Mouse (Mus musculus) midbrain, embryonic 16.5 days (tissue): ENCODE data around the gene Ssbp2. TPM values are rescaled to one million over a fixed set of nuclear protein-coding genes. Genes with fewer than 3 reads are reported as not detected.

Experiments used
- ATAC-seq: fragments of 200-750 bp; cut with Nextera tagmentation; 2 replicates; pipeline ENCODE4 v1.8.0; 2017; ENCODE audit warnings: moderate TSS enrichment
- H3K27ac ChIP-seq: fragments of 300-500 bp; sonication (generic); 2 replicates; pipeline ENCODE4 v1.5.1; 2014; ENCODE audit warnings: mild to moderate bottlenecking, low read length, mixed read lengths
- H3K27me3 ChIP-seq: fragments of 300-500 bp; sonication (generic); 2 replicates; pipeline ENCODE4 v1.6.1; 2014; ENCODE audit warnings: low read depth, low read length, mixed read lengths; ENCODE audit not compliant: control insufficient read depth, insufficient read depth
- H3K36me3 ChIP-seq: fragments of 300-500 bp; sonication (generic); 2 replicates; pipeline ENCODE4 v1.6.1; 2014; ENCODE audit warnings: mild to moderate bottlenecking, low read length, moderate library complexity, mixed read lengths; ENCODE audit not compliant: control insufficient read depth, insufficient read depth
- H3K4me1 ChIP-seq: fragments of 300-500 bp; sonication (generic); 2 replicates; pipeline ENCODE4 v1.6.1; 2014; ENCODE audit warnings: mild to moderate bottlenecking, low read length, mixed read lengths; ENCODE audit not compliant: control insufficient read depth, insufficient read depth
- H3K4me2 ChIP-seq: fragments of 300-500 bp; sonication (generic); 2 replicates; pipeline ENCODE4 v1.6.1; 2014; ENCODE audit warnings: mild to moderate bottlenecking, low read length, mixed read lengths
- H3K4me3 ChIP-seq: fragments of 300-500 bp; sonication (generic); 2 replicates; pipeline ENCODE4 v1.5.1; 2014; ENCODE audit warnings: low read depth, mild to moderate bottlenecking, low read length, moderate library complexity, mixed read lengths
- H3K9ac ChIP-seq: fragments of 300-500 bp; sonication (generic); 2 replicates; pipeline ENCODE4 v1.6.1; 2014; ENCODE audit warnings: low read depth, low read length, mixed read lengths
- H3K9me3 ChIP-seq: fragments of 300-500 bp; sonication (generic); replicated peaks from 2 replicates; pipeline ENCODE4 v1.6.1; 2014; ENCODE audit warnings: mild to moderate bottlenecking, low read length, mixed read lengths; ENCODE audit not compliant: control insufficient read depth, poor library complexity, severe bottlenecking
- WGBS: fragments of 180-500 bp; shearing (Covaris S2); extraction: QIAGEN DNeasy Blood & Tissue Kit; methylation state at CpG from one replicate; pipeline ENCODE4 v1.1.7; 2014; 5-methylcytosine and 5-hydroxymethylcytosine counted together
- polyA plus RNA-seq: library from polyadenylated mRNA; unstranded; fragments of >200 nt; fragmentation: Nextera tagmentation; extraction: Ambion mirVana; gene quantifications from 2 replicates; pipeline ENCODE4 v1.2.1, GENCODE M21; 2015

Ssbp2 gene
- polyA plus RNA-seq, 1 experiment from 2014 or later = 255 TPM

DNA sequence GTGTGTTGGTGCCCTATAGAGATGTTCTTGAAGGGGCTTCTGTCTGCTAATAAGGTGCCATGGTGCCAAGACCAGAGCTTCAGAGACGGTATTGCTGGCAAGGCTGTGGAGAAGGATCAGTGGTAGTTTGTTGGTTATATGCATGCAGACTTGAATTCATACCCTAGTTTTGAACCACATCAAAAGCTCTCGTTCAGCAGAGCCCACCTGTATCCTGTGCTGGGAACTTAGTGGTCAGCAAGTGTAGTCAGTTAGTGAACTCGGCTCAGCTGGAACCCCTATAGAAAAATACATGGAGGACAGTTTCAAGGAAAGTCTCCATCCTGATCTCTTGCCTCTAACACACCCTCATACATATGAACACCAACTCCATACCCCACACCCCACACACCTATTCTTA, 69.7 kb downstream of the Ssbp2 start:
- no peak overlapping the region for H3K27ac ChIP-seq
- no peaks in the 10 kb centered on the region for H3K4me1 ChIP-seq
- no peaks in the 10 kb centered on the region for H3K27me3 ChIP-seq
- H3K4me2 ChIP-seq = no peak overlapping the region
- H3K4me3 ChIP-seq = no peak overlapping the region
- no peaks in the 10 kb centered on the region for H3K9me3 ChIP-seq
- WGBS = 99% methylated on average over 3 of the region's 3 CpGs
- H3K9ac ChIP-seq = no peak overlapping the region
- H3K36me3 ChIP-seq = peaks cover 8% of the 10 kb centered on the region
- no peak for ATAC-seq

DNA sequence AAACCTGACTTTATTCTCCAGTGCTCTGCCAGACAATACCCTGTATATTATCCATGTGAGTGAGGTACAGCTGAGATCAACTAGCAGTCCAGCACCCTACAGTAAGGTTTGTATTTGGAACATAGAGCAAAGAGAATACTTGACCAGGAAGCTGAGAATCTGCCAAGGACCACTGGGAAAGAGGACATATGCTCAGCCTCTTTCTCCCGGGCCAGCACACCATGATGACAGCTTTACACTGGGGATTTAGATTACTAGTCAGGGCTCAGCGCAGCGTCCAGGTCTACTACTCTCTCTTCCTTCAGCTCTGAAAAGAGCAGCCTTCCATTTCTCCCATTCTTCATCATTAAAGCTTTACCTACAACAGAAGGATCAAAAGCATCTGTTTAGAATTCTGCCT, 76.6 kb downstream of the Ssbp2 start:
- no peak for ATAC-seq
- Histone ChIP-seq H3K27ac (peak overlapping the region; percentile 0; the same call in 1 of the 2 replicates), H3K4me3 (no peak overlapping the region), H3K9me3 (no peaks in the 10 kb centered on the region), H3K4me1 (peaks cover 3% of the 10 kb centered on the region; the same call in 1 of the 2 replicates), H3K9ac (no peak overlapping the region), H3K36me3 (peaks cover 8% of the 10 kb centered on the region), H3K4me2 (no peak overlapping the region), H3K27me3 (no peaks in the 10 kb centered on the region)
- WGBS = 50% methylated on average over 3 of the region's 3 CpGs

DNA sequence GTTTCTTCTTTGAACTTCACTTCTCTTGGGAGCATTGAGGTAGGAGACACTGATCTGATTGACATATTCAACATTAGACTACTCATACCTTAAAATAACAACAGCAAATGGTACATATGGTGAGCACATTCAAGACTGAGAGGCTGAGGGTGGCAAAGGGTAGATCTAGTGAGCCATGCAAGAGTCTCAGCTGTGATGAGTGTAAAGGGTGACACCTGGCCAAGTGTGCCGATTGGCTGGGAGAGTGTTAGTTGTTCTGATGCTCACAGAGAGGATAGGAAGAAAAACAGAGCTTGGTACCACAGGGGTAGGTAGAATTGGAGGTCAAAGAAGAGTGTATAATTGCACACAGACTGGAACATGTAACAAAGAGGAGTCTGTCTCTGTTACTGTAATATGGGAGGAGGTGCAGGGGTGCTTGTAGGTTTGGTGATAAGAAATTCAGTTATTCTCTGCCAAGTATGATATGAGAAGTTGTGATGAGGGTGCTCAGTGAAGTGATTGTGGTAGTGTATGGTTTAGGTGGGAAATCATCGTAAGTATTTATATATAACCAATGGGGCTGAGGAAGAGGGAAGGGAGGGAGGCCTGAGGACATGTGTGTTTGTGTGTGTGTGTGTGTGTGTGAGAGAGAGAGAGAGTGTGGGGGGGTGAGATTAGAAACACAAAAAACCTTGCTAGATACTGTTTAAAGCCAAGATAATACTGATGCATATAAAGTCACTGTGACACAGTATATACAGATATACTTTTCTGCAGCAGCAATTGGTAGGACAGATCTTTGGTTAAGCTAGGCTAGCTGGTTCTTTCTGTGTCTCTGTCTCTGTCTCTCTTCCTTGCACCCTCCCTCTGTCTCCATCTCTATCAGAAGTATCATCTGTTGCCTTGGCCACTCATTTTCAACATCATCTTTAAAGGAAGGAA, 80.3 kb downstream of the Ssbp2 start:
- WGBS = 95% methylated on average over 2 of the region's 2 CpGs
- H3K4me2 ChIP-seq = no peak overlapping the region
- H3K27ac ChIP-seq = no peak overlapping the region
- H3K27me3 ChIP-seq = no peaks in the 10 kb centered on the region
- H3K9ac ChIP-seq = no peak overlapping the region
- no peak overlapping the region for H3K4me3 ChIP-seq
- H3K36me3 ChIP-seq = no peaks in the 10 kb centered on the region
- H3K9me3 ChIP-seq = no peaks in the 10 kb centered on the region
- H3K4me1 ChIP-seq = peaks cover 3% of the 10 kb centered on the region; the same call in 1 of the 2 replicates
- ATAC-seq = no peak

DNA sequence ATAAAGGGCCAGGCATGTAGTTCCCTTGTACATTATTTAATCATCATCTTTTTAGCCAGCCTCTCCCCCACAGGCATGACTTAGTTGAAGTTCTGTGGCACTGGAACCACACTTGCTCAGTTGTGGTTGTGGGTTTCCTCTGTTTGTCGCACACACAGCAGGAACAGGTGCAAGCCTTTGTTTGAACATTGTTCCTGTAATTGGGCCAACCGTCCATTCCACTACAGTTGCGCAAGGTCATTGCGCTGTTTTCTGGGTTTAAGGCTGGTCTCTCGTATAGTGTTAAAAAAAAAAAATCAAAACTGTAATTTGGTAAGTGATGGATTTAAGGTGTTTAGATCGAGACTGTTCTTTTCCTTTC, 81.0 kb downstream of the Ssbp2 start:
- H3K27me3 ChIP-seq = no peaks in the 10 kb centered on the region
- no peak overlapping the region for H3K4me2 ChIP-seq
- H3K27ac ChIP-seq = no peak overlapping the region
- H3K4me1 ChIP-seq = peaks cover 3% of the 10 kb centered on the region; the same call in 1 of the 2 replicates
- no peaks in the 10 kb centered on the region for H3K9me3 ChIP-seq
- H3K4me3 ChIP-seq = no peak overlapping the region
- H3K9ac ChIP-seq = no peak overlapping the region
- WGBS = 93% methylated on average over 6 of the region's 6 CpGs
- no peak for ATAC-seq
- H3K36me3 ChIP-seq = no peaks in the 10 kb centered on the region

DNA sequence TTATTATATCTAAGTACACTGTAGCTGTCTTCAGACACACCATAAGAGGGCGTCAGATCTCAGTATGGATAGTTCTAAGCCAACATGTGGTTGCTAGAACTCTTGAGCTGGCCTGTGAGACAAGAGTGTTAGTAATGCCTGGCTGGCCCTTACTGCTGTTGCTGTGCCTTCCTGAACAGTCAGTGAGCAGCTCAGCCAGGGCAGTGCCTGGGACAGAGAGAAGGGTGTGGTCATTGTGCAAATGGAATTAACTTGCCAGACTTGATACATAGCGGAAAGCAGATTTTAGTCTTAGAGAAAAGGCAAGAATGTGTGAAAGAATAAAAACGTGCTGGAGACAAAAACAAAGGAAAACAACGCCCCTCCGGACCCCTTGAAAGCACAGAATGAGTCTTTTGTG, 83.5 kb downstream of the Ssbp2 start:
- H3K27me3 ChIP-seq = no peaks in the 10 kb centered on the region
- no peak overlapping the region for H3K9ac ChIP-seq
- H3K4me1 ChIP-seq = no peaks in the 10 kb centered on the region
- H3K4me3 ChIP-seq = no peak overlapping the region
- no peaks in the 10 kb centered on the region for H3K9me3 ChIP-seq
- ATAC-seq = no peak
- H3K4me2 ChIP-seq = no peak overlapping the region
- no peaks in the 10 kb centered on the region for H3K36me3 ChIP-seq
- H3K27ac ChIP-seq = no peak overlapping the region
- WGBS = 71% methylated on average over 5 of the region's 5 CpGs

DNA sequence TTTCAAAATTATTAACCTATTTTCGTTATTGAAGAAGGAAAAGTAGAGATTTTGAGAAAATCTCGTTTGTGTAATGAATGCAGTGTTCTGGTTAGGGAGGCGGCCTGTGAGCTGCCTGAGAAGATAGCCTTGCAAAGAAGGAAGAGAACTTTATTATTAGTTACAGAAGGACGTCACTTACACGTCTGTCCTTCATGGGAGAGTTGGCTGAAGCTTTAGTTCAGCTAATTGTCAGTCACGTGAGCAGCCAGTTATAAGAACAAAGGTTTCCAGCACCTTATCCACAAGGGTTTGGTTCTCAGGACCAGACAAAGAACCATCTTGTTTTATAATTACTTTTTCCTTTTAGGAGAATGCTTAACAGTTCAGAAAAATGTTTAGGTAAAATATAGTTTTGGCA, 104.0 kb downstream of the Ssbp2 start:
- no peak overlapping the region for H3K9ac ChIP-seq
- 61% methylated on average over 6 of the region's 6 CpGs for WGBS
- no peak overlapping the region for H3K4me3 ChIP-seq
- 0 out of 2 replicates have a peak, but pooled peaks cover 3% of the 10 kb centered on the region for H3K4me1 ChIP-seq
- no peak for ATAC-seq
- H3K9me3 ChIP-seq = no peaks in the 10 kb centered on the region
- H3K27me3 ChIP-seq = no peaks in the 10 kb centered on the region
- H3K4me2 ChIP-seq = no peak overlapping the region
- H3K27ac ChIP-seq = no peak overlapping the region
- H3K36me3 ChIP-seq = 0 out of 2 replicates have a peak, but pooled peaks cover 3% of the 10 kb centered on the region

DNA sequence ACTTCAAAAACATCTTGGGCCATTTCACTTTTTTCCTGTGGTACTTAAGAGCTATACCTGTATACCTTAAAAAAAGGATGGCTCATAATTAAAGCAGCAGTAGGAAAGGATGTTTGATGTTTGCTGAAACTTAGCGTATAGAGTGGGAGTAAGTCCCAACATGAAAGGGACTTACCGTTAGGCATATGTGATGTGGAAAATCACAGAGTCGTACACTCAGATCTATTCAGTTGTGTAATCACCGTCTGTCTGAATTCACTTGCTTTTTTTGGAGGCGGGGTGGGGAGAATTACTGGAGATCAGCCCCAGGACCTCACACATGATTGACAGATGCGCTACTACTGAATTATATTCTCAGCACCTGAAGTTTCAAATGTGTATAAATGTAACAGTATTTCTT, 104.7 kb downstream of the Ssbp2 start:
- no peak overlapping the region for H3K9ac ChIP-seq
- ATAC-seq = no peak
- H3K4me1 ChIP-seq = 0 out of 2 replicates have a peak, but pooled peaks cover 3% of the 10 kb centered on the region
- no peak overlapping the region for H3K27ac ChIP-seq
- no peak overlapping the region for H3K4me2 ChIP-seq
- H3K4me3 ChIP-seq = no peak overlapping the region
- 0 out of 2 replicates have a peak, but pooled peaks cover 3% of the 10 kb centered on the region for H3K36me3 ChIP-seq
- WGBS = 61% methylated on average over 6 of the region's 6 CpGs
- H3K27me3 ChIP-seq = no peaks in the 10 kb centered on the region
- H3K9me3 ChIP-seq = no peaks in the 10 kb centered on the region

DNA sequence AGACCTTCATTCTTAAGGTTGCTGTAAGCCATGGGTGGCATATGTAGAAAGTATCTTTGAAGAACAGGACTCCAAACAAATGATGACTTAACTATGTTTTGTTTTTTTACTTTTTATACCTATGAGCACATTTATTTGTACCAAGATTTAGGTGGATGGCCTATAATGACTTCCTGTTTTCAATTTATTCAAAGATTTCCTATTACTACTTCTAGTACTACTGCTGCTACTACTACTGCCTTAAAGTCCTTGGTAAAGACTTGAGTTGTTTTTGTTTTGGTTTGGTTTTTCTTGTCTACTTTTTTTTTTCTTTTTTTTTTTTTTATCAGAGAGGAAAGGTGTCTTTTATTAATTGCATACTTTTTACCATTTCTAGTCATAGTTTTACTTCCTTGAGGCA, 121.4 kb downstream of the Ssbp2 start:
- Histone ChIP-seq H3K9me3 (no peaks in the 10 kb centered on the region), H3K4me3 (no peak overlapping the region), H3K4me1 (no peaks in the 10 kb centered on the region), H3K27me3 (no peaks in the 10 kb centered on the region), H3K36me3 (no peaks in the 10 kb centered on the region), H3K4me2 (no peak overlapping the region), H3K27ac (no peak overlapping the region), H3K9ac (no peak overlapping the region)
- no peak for ATAC-seq

DNA sequence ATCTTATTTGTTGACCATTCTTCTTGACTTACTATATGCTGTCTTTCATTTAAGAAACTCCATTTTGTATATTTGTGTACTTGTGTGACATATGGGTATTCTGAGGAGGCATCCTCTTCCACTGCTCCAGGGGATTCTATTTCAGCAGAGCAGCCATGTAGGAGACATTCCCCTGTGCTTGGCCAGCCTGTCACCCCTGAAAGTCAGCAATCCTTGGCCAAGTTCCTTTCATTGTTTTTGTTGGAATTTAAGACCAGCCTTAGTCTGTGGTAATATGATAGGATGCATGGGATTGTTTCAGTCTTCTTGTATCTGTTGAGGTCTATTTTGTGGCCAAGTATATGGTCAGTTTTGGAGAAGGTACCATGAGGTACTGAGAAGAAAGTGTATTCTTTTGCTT, 122.1 kb downstream of the Ssbp2 start:
- H3K27me3 ChIP-seq = no peaks in the 10 kb centered on the region
- no peak overlapping the region for H3K4me2 ChIP-seq
- no peak overlapping the region for H3K27ac ChIP-seq
- no peaks in the 10 kb centered on the region for H3K9me3 ChIP-seq
- no peaks in the 10 kb centered on the region for H3K36me3 ChIP-seq
- H3K9ac ChIP-seq = no peak overlapping the region
- no peak for ATAC-seq
- no peak overlapping the region for H3K4me3 ChIP-seq
- no peaks in the 10 kb centered on the region for H3K4me1 ChIP-seq
